Mouse (Mus musculus): ENCODE measurements around the gene Pdss2. TPM values are rescaled to one million over a fixed set of nuclear protein-coding genes. Genes with fewer than 3 reads are reported as not detected.

Pdss2 gene
- total RNA-seq, 1 experiment from 2014 or later = 26.9 TPM

- ATAC-seq (replicated peaks; ENCODE audit: low read depth, poor library complexity, severe bottlenecking) = no peak
These were observed 256.2 kb downstream of the Pdss2 start for GRCm38 (mm10) chr10:43477459-43477858.

- ATAC-seq (replicated peaks; ENCODE audit: low read depth, poor library complexity, severe bottlenecking) = peak; percentile 33
These were observed 256.8 kb downstream of the Pdss2 start for GRCm38 (mm10) chr10:43477865-43478681.

- ATAC-seq (replicated peaks; ENCODE audit: low read depth, poor library complexity, severe bottlenecking) = no peak; the same call in 1 of the 2 replicates
These were observed 257.6 kb downstream of the Pdss2 start, which contains the start of gene Bend3 for GRCm38 (mm10) chr10:43478751-43479435. TSS of gene Bend3 (plus strand) at chr10:43478831.

GRCm38 (mm10) chr10:43479436-43480157 lies 258.3 kb downstream of the Pdss2 start:
- peak; percentile 78 for ATAC-seq (replicated peaks; ENCODE audit: low read depth, poor library complexity, severe bottlenecking)

GRCm38 (mm10) chr10:43480227-43480849 lies 259.1 kb downstream of the Pdss2 start:
- no peak for ATAC-seq (replicated peaks; ENCODE audit: low read depth, poor library complexity, severe bottlenecking)

- no peak for ATAC-seq (replicated peaks; ENCODE audit: low read depth, poor library complexity, severe bottlenecking)
These were observed 259.9 kb downstream of the Pdss2 start for GRCm38 (mm10) chr10:43481179-43481578.

GRCm38 (mm10) chr10:43482021-43482420 lies 260.7 kb downstream of the Pdss2 start:
- ATAC-seq (replicated peaks; ENCODE audit: low read depth, poor library complexity, severe bottlenecking) = no peak

- ATAC-seq (replicated peaks; ENCODE audit: low read depth, poor library complexity, severe bottlenecking) = no peak
These were observed 262.2 kb downstream of the Pdss2 start for GRCm38 (mm10) chr10:43483426-43483995.

GRCm38 (mm10) chr10:43485751-43486268 lies 264.5 kb downstream of the Pdss2 start:
- ATAC-seq (replicated peaks; ENCODE audit: low read depth, poor library complexity, severe bottlenecking) = peak; percentile 42; the same call in 1 of the 2 replicates

GRCm38 (mm10) chr10:43487441-43488010 lies 266.2 kb downstream of the Pdss2 start:
- ATAC-seq (replicated peaks; ENCODE audit: low read depth, poor library complexity, severe bottlenecking) = no peak

- ATAC-seq (replicated peaks; ENCODE audit: low read depth, poor library complexity, severe bottlenecking) = no peak
These were observed 267.0 kb downstream of the Pdss2 start for GRCm38 (mm10) chr10:43488258-43488657.

GRCm38 (mm10) chr10:43489139-43489538 lies 267.9 kb downstream of the Pdss2 start:
- ATAC-seq (replicated peaks; ENCODE audit: low read depth, poor library complexity, severe bottlenecking) = no peak

- ATAC-seq (replicated peaks; ENCODE audit: low read depth, poor library complexity, severe bottlenecking) = no peak
These were observed 268.3 kb downstream of the Pdss2 start for GRCm38 (mm10) chr10:43489550-43489949.

GRCm38 (mm10) chr10:43490034-43490433 lies 268.7 kb downstream of the Pdss2 start:
- ATAC-seq (replicated peaks; ENCODE audit: low read depth, poor library complexity, severe bottlenecking) = no peak

GRCm38 (mm10) chr10:43490846-43491245 lies 269.6 kb downstream of the Pdss2 start:
- no peak for ATAC-seq (replicated peaks; ENCODE audit: low read depth, poor library complexity, severe bottlenecking)

- ATAC-seq (replicated peaks; ENCODE audit: low read depth, poor library complexity, severe bottlenecking) = no peak
These were observed 281.3 kb downstream of the Pdss2 start for GRCm38 (mm10) chr10:43502599-43502998.

- peak; percentile 45; the same call in 1 of the 2 replicates for ATAC-seq (replicated peaks; ENCODE audit: low read depth, poor library complexity, severe bottlenecking)
These were observed 283.0 kb downstream of the Pdss2 start for GRCm38 (mm10) chr10:43504291-43504690.

GRCm38 (mm10) chr10:43507051-43507450 lies 285.8 kb downstream of the Pdss2 start:
- ATAC-seq (replicated peaks; ENCODE audit: low read depth, poor library complexity, severe bottlenecking) = no peak

- ATAC-seq (replicated peaks; ENCODE audit: low read depth, poor library complexity, severe bottlenecking) = no peak
These were observed 287.9 kb downstream of the Pdss2 start for GRCm38 (mm10) chr10:43509228-43509627.

Data from common myeloid progenitor, adult 5-6 weeks (primary cell).